Mouse (Mus musculus) thymus, postnatal 25 days (tissue): ENCODE data around the gene Peak1.
"Not testable (repeated sequence)": the region's sequence is repeated elsewhere in the genome, so short reads cannot be mapped to it uniquely, and the experiment has no call there.

Source experiments
- DNase-seq: peaks from one replicate; pipeline ENCODE4 v3.0.0; 2022

The Peak1 gene

GRCm38 (mm10) chr9:56417948-56418737, at the start of gene Peak1, which contains the start of gene Hmg20a:
Gene Peak1, minus strand, starts transcription at chr9:56418067.
Gene Hmg20a, plus strand, starts transcription at chr9:56418609.
- DNase-seq, result peak; percentile 100

DNA sequence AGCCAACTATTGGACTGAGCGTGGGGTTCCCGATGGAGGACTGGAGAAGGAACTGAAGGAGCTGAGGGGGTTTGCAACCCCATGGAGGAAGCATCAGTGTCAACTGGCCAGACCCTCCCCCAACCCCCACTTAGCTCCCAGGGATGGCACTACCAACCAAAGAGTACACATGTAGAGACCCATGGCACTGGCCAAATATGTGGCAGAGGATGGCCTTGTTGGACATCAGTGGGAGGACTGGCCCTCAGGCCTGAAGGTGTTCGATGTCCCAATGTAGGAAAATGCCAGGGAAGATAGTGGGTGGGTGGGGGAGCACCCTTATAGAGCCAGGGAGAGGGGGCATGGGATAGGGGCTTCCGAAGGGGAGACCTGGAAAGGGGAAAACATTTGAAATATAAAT, 48.4 kb upstream of the Peak1 start:
- no peak for DNase-seq

- peak; percentile 74 for DNase-seq
Observed at GRCm38 (mm10) chr9:56464863-56465654, 47.2 kb upstream of the Peak1 start.

DNA sequence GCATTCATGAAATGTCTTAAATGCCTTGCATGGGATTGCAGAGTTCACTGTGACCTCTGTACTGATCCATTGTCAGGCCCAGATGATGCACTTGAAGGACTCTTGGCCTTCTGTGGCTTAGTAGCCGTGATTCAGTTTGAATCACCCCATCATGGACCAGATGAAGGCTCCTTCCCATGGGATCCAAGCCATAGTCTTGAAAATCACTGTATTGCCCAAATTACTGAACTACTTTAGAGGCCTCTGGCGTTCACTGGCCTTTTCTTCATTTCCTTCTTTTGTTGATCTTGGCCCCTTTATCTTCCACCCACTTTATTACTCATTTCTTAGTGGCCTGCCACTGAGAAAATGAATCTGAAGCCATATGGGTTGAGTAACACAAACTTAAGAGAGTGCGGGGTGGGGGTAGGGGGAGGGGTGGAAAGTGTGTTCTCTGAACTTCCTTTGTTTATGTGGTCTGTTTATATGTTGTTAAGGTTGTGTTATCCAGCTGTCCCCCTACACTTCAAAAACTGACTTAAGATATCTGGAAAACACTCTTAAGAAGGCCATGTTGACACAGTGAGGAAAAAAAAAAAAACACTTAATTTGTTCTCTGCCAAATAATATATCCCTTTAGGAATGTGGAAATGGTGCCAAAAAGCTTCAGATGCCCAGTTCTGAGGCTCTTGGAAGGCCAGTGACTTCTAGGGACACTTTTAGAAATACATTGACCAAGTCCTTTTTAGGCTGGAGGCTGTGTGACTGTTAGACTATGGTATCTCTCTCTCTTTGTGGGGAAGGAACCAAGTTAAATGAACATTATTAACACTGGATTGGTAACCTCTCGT, 46.0 kb upstream of the Peak1 start:
- DNase-seq, result no peak

- DNase-seq, result no peak
Observed at GRCm38 (mm10) chr9:56463046-56463445, 45.2 kb upstream of the Peak1 start.

DNA sequence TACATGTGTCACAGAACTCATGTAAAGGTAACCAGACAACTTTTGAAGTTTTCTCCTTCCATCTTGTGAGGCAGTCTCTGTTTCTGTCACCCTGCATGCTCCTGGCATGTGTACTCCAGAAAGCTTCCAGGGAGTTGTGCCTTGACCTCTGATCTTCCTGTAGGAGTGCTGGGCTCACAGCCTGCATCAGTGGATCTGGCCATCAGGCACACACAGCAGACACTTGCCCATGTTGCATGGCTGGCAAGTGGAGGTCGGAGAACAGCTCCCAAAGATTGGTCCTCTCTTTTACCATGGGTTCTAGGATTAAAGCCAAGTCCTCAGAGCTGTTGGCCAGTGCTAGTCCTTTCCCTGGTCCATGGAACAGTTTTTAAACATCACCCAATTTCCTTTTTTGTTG, 44.7 kb upstream of the Peak1 start:
- no peak for DNase-seq

GRCm38 (mm10) chr9:56460987-56461386, 43.1 kb upstream of the Peak1 start:
- no peak for DNase-seq

- DNase-seq, result peak; percentile 27
Observed at GRCm38 (mm10) chr9:56456426-56456825, 38.6 kb upstream of the Peak1 start.

- no peak for DNase-seq
Observed at GRCm38 (mm10) chr9:56453038-56453815, 35.4 kb upstream of the Peak1 start.

GRCm38 (mm10) chr9:56451570-56451969, 33.7 kb upstream of the Peak1 start:
- no peak for DNase-seq

DNA sequence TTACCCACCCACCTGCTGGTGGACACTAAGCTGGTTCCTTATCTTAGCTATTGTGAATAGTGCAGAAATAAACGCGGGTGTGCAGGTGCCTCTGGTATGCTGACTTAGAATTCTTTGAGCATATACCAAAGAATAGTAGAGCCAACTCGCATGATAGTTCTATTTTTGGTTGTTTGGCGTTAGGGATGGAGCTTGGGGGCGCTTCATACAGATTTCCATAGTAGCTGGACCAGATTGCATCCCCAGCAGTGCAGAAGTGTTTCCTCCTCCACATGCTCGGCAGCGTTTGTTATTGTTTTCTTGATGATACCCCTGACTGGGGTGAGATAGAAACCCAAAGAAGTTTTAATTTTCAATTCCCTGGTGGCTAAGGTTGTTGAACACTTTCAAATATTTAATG, 21.8 kb upstream of the Peak1 start:
- no peak for DNase-seq

GRCm38 (mm10) chr9:56437300-56437892, 19.5 kb upstream of the Peak1 start:
- DNase-seq, result not testable (repeated sequence)

DNA sequence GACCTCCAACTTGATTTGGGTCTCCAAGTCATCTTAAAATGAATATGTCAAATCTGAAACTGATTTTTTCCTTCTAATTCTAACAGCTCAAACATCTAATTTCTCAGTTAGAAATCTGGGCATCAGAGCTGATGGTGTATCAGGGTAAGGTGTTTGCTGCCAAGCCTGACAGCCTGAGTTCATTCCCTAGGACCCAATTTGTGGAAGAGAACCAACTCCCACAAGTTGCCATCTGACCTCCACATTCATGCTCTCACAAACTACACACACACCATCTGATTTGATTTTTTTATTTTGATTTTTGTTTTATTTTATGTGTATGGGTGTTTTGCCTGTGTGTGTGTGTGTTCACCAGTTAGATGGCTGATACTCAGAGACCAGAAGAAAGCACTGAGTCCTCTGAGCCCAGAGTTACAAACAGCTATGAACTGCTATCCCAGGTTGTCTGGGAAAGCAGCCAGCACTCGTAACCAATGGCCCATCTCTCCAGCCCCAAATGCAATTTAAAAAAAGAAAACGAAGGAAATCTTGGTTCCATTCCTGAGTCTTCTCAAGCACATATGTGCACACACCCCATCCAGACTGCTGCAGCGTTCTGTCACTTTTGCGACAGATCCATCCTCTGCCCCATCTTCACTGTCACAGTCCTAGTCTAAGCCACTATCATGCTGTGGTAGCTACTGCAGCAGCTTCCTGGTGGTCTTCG, 18.1 kb upstream of the Peak1 start:
- no peak for DNase-seq

- DNase-seq, result no peak
Observed at GRCm38 (mm10) chr9:56424861-56425260, 7.0 kb upstream of the Peak1 start.

GRCm38 (mm10) chr9:56421991-56422390, 4.1 kb upstream of the Peak1 start:
- peak; percentile 27 for DNase-seq

GRCm38 (mm10) chr9:56420892-56421601, 3.2 kb upstream of the Peak1 start:
- DNase-seq, result no peak

DNA sequence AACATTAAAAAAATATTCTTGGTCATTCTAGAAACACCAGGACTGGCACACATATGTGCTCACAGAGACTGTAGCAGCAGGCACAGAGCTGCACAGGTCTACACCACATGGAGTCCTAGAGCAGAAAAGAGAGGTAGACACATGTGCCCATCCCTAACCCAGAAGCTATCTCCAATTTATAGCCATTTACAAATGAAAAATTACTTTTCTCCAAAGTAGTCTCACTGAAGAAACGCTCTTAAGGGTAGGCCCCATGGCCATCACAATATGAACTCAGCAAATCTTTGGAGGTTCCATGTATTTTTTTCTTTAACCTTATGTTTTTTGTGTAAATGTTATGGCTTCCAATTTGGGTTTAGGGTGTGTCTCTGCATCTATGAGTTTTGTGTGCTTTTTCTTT, 2.4 kb upstream of the Peak1 start:
- DNase-seq, result no peak

- DNase-seq, result peak; percentile 93
Observed at GRCm38 (mm10) chr9:56418738-56419239, 922 bp upstream of the Peak1 start.

- DNase-seq, result peak; percentile 92
Observed at GRCm38 (mm10) chr9:56417415-56417947, 386 bp downstream of the Peak1 start.
